Mouse (Mus musculus) liver, adult (tissue): ENCODE results near the gene Xlr.
"Not testable (repeated sequence)": the region's sequence is repeated elsewhere in the genome, so short reads cannot be mapped to it uniquely, and the experiment has no call there.

Experiments used
- GATA4 ChIP-seq: IDR thresholded peaks from 2 replicates; pipeline ENCODE4 v1.6.1; 2014; ENCODE audit warnings: mild to moderate bottlenecking, low read length; ENCODE audit not compliant: insufficient replicate concordance

Xlr gene

GRCm38 (mm10) chrX:53797519-53797918 lies at the start of gene Xlr:
Xlr (minus strand) TSS chrX:53797706.
- not testable (repeated sequence) for TF ChIP-seq GATA4

DNA sequence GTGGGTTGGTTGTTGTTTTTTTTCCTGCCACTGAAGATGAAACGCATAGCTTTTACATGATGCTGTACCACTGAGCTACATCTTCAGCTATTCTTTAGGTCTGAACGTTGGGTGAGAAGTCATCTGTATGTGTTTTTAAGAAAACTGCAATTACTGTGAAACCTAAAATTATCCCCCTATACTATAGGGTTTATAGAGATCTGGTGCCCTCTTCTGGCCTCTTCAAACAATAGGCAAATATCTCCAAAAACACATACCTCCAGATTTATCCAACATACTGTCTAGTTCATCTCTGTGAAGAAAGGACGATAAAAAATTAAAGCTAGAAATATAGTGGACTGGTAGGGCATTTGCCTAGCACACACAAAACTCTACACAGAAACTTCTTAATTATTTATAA lies 1.6 kb upstream of the Xlr start:
- TF ChIP-seq GATA4, result no peak

DNA sequence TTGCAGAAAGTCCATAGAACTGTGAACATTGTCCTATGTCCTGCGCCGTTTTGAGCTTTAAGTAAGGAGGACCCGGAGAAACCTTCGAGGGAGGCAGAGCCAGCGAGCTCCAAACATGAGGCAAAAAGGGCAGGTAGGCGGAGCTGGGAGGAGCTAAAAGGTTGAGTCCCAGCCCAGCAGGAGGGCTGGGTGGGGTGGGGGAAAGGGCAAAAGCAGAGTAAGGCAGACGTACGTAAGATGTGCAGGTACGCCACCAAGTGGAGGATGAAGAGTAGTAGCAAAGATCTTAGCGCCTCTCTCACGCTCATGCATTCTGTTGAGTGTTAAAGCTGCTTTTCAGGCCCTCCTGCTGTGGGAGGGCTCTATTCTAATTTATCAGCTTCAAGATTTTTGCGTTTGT lies 21.2 kb downstream of the Xlr start, which contains the start of gene Zfp36l3:
Gene Zfp36l3 (minus strand): TSS at position 119 of the 400 bp plus-strand sequence.
- no peak for TF ChIP-seq GATA4

GRCm38 (mm10) chrX:53757736-53758135 lies 39.8 kb downstream of the Xlr start, which contains the start of gene 1700013H16Rik:
1700013H16Rik (minus strand) TSS chrX:53757831.
- no peak for TF ChIP-seq GATA4

DNA sequence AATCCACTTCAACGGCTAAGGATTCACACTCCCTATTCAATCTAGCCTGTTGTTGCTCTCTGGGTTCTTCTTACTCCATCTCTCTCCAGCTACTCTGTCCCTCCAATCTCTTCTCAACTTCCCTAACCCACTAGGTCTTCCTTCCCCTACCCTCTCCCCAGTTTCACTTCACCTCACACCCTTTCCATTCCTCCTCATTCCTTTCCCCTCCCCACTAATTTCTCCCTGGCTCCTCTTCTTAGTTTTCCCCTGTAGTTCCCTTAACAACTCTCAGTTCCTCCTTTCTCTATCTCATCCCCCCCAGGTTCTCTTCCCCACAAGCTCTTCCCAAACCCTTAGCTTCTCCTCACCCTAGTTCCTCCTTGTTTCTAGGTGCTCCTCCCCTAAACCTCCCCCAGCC lies 44.7 kb downstream of the Xlr start:
- TF ChIP-seq GATA4, result no peak

GRCm38 (mm10) chrX:53728967-53729366 lies 68.5 kb downstream of the Xlr start:
- TF ChIP-seq GATA4, result no peak
